Mouse (Mus musculus) heart, embryonic 14.5 days (tissue): ENCODE data around the gene Gse1. TPM values are rescaled to one million over a fixed set of nuclear protein-coding genes. Genes with fewer than 3 reads are reported as not detected.

ENCODE experiments used
- ATAC-seq: fragments of 200-750 bp; cut with Nextera tagmentation; 2 replicates; pipeline ENCODE4 v1.8.0; 2017; ENCODE audit warnings: low read depth, moderate TSS enrichment; ENCODE audit not compliant: insufficient number of reproducible peaks, insufficient read depth, low FRiP score
- H3K27ac ChIP-seq, 2 experiments: fragments of 200-500 bp in 1 of 2; fragments of 300-500 bp in 1 of 2; sonication (generic) in 1 of 2; replicated peaks in 1 of 2; 2 replicates each; pipeline ENCODE4 v1.5.1; 2012 to 2014; ENCODE audit warnings: low read depth in 2 of 2, low read length in 2 of 2, control low read depth in 1 of 2, mild to moderate bottlenecking in 1 of 2, mixed read lengths in 1 of 2; ENCODE audit not compliant: control insufficient read depth in 1 of 2, insufficient read depth in 1 of 2
- H3K27me3 ChIP-seq: fragments of 300-500 bp; sonication (generic); 2 replicates; pipeline ENCODE4 v1.6.1; 2014; ENCODE audit warnings: mild to moderate bottlenecking, low read length, control low read depth; ENCODE audit not compliant: control insufficient read depth, insufficient read depth
- H3K36me3 ChIP-seq: fragments of 300-500 bp; sonication (generic); 2 replicates; pipeline ENCODE4 v1.6.1; 2014; ENCODE audit warnings: mild to moderate bottlenecking, control low read depth, low read length, mixed read lengths; ENCODE audit not compliant: control insufficient read depth, insufficient read depth
- H3K4me1 ChIP-seq, 2 experiments: fragments of 200-500 bp in 1 of 2; fragments of 300-500 bp in 1 of 2; sonication (generic) in 1 of 2; 2 replicates each; pipeline ENCODE4 v1.6.1; 2012 to 2014; ENCODE audit warnings: low read length in 2 of 2, control low read depth in 1 of 2, mixed read lengths in 1 of 2; ENCODE audit not compliant: control insufficient read depth in 2 of 2, insufficient read depth in 2 of 2
- H3K4me2 ChIP-seq: fragments of 300-500 bp; sonication (generic); 2 replicates; pipeline ENCODE4 v1.6.1; 2014; ENCODE audit warnings: mild to moderate bottlenecking, low read length
- H3K4me3 ChIP-seq, 2 experiments: fragments of 200-500 bp in 1 of 2; fragments of 300-500 bp in 1 of 2; sonication (generic) in 1 of 2; 2 replicates each; pipeline ENCODE4 v1.5.1; 2012 to 2014; ENCODE audit warnings: low read length in 2 of 2, mild to moderate bottlenecking in 2 of 2, control low read depth in 1 of 2, low read depth in 1 of 2, moderate library complexity in 1 of 2; ENCODE audit not compliant: control insufficient read depth in 1 of 2, insufficient read depth in 1 of 2
- H3K9ac ChIP-seq: fragments of 300-500 bp; sonication (generic); 2 replicates; pipeline ENCODE4 v1.6.1; 2014; ENCODE audit warnings: mild to moderate bottlenecking, low read length
- H3K9me3 ChIP-seq: fragments of 300-500 bp; sonication (generic); 2 replicates; pipeline ENCODE4 v1.6.1; 2016; ENCODE audit warnings: low read length, control low read depth; ENCODE audit not compliant: control insufficient read depth
- WGBS: fragments of 180-500 bp; shearing (Covaris S2); extraction: QIAGEN DNeasy Blood & Tissue Kit; methylation state at CpG from one replicate; pipeline ENCODE4 v1.1.7; 2014; 5-methylcytosine and 5-hydroxymethylcytosine counted together
- polyA plus RNA-seq: library from polyadenylated mRNA; unstranded; fragments of >200 nt; fragmentation: Nextera tagmentation; extraction: Ambion mirVana; gene quantifications from 2 replicates; pipeline ENCODE4 v1.2.1, GENCODE M21; 2014

The Gse1 gene
- polyA plus RNA-seq, 1 experiment from 2014 or later, result 12.2 TPM

DNA sequence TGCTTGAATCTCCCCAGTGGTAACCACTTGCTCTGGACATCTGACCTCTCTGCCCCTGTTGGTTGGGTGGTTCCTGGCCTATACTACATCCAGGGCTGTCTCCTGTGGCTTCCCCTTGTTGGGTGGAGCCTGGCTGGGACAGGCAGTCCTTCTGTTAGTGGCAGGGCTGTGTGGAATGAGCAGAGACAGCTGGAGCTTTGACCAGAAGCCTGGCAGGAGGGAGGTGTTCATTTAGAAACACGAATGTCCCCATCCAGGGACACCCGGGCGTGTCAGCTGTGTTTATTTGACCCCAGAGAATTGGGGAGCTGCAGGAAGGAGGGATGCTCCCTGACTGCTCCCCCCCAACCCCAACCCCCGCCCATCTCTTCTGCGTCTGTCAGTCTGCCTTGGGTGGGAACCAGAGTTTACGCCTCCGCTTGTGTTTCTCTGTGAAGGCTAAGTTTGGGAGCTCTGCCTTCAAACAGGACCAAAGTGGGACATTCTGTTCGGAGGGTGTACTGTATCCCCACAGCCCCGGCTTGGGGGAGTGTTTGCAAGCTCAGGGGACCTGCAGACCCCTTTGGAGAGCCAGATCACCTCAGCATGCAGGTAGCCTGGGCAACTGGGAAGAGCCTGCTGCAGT lies 23.3 kb downstream of the Gse1 start:
- H3K27me3 ChIP-seq, result no peaks in the 10 kb centered on the region
- H3K27ac ChIP-seq, result no peak overlapping the region
- H3K4me1 ChIP-seq, result peaks cover 17% of the 10 kb centered on the region in 2 experiments
- H3K36me3 ChIP-seq, result no peaks in the 10 kb centered on the region
- H3K4me2 ChIP-seq, result no peak overlapping the region
- H3K9me3 ChIP-seq, result peaks cover 7% of the 10 kb centered on the region
- WGBS, result 66% methylated on average over 9 of the region's 9 CpGs
- no peak for ATAC-seq
- no peak overlapping the region for H3K9ac ChIP-seq
- H3K4me3 ChIP-seq, result no peak overlapping the region

DNA sequence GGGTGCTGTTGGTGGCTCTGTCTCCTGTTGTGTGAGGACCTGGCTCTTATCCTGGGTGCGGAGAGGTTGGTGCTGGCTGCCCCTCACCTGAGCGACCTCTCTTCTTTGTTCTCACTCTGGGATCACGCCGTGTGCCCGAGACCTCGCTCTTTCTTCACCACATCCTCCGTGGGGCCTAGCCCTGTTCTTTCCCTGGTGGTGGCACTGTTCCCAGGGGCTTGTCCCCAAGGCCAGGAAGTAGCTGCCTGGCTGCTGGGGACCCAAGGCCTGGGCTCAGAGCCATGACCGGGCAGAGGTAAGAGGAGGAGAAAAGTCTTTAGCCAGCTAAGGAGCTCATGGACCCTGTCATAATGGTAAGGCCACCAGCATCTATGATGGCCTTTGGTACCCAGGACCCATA lies 25.4 kb downstream of the Gse1 start:
- no peaks in the 10 kb centered on the region for H3K9me3 ChIP-seq
- no peaks in the 10 kb centered on the region for H3K36me3 ChIP-seq
- WGBS, result 69% methylated on average over 8 of the region's 8 CpGs
- no peak for ATAC-seq
- no peaks in the 10 kb centered on the region for H3K27me3 ChIP-seq
- no peak overlapping the region for H3K27ac ChIP-seq
- no peak overlapping the region for H3K4me2 ChIP-seq
- H3K4me1 ChIP-seq, result peaks cover 20 to 25% of the 10 kb centered on the region in 2 experiments
- H3K9ac ChIP-seq, result no peak overlapping the region
- H3K4me3 ChIP-seq, result no peak overlapping the region

DNA sequence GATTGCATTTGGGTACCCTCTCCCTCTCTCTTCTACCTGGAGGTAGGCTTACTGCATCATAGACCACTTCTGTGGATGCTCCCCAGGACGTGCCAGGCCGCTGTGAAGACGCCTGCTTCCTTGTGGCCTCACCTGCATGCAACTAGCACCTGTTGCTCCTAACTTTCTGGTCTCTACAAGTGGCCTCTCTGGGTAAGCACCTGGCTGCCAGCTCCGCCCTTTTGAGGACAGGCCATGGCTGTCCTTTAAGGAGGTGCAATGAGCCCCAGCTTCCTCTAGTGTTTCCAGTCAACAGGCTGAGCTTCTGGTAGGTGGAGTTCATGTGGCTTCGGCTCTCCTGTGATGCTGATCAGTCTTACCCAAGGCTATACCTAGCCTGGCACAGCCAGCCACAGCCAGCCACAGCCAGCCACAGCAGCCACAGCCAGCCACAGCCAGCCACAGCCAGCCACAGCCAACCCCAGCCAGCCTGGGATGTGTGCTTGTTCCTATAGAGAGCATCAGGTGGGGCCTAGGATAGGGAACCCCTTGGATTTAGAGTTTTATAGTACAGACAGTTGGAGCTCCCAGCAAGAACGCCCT lies 27.2 kb downstream of the Gse1 start:
- no peaks in the 10 kb centered on the region for H3K9me3 ChIP-seq
- peaks cover 18 to 23% of the 10 kb centered on the region in 2 experiments for H3K4me1 ChIP-seq
- 92% methylated on average over 6 of the region's 6 CpGs for WGBS

DNA sequence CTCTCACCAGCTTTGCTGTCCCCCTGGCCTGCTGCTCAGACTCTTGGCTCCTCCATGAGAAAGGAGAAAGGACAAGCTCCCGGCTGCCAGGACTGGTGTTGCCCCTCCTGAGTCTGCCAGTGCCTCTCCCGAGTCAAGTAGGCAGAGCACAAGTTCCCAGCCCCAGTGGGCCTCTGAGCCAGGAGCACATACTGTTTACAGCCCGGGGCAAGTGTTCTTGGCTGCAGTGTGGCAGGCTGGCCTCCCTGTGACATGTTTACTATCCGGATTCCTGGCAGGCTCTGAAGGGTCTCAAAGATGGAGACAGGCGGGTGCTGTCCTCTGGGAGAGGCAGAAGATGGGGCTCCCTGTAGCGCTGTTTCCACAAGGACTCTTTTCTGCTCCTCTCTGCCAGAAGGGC lies 28.7 kb downstream of the Gse1 start:
- Histone ChIP-seq H3K27ac (peak overlapping the region in 1 of 2 experiments; percentile 4; a peak in 1 of 4 replicates), H3K27me3 (0 out of 2 replicates have a peak, but pooled peaks cover 4% of the 10 kb centered on the region), H3K4me3 (no peak overlapping the region), H3K9ac (0 out of 2 replicates have a peak overlapping the region, but pooled peaks have one; percentile 49), H3K36me3 (no peaks in the 10 kb centered on the region), H3K9me3 (no peaks in the 10 kb centered on the region), H3K4me1 (peaks cover 9 to 14% of the 10 kb centered on the region in 2 experiments), H3K4me2 (no peak overlapping the region)
- ATAC-seq, result no peak
- 40% methylated on average over 6 of the region's 6 CpGs for WGBS

More for the DNA sequence above, 27.2 kb downstream of the Gse1 start:
- Histone ChIP-seq H3K27ac (no peak overlapping the region), H3K4me2 (no peak overlapping the region), H3K36me3 (no peaks in the 10 kb centered on the region), H3K4me3 (no peak overlapping the region), H3K9ac (no peak overlapping the region), H3K27me3 (no peaks in the 10 kb centered on the region)
- no peak for ATAC-seq

DNA sequence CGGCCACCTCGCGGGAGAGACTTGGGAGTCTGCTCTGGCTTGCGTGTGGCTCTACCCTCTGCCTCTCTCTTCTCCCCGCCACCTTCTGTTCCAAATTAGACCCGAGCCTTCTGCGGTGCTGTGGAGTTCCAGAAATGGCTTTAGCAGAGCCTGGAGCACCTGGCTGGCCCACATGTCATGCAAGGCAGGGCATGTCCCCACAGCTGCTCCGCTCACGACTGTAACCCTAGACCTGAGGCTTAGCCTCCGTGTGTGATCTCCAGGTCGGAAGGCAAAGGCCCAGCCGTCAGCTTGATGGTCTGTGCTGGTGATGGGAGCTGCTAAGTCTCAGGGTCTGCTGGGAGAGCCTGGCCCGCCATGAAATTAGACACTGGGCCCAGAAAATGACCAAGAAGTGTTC lies 30.9 kb downstream of the Gse1 start:
- Histone ChIP-seq H3K27ac (no peak overlapping the region), H3K9me3 (no peaks in the 10 kb centered on the region), H3K4me2 (no peak overlapping the region), H3K27me3 (0 out of 2 replicates have a peak, but pooled peaks cover 8% of the 10 kb centered on the region), H3K36me3 (no peaks in the 10 kb centered on the region), H3K9ac (no peak overlapping the region), H3K4me3 (no peak overlapping the region), H3K4me1 (peaks cover 9 to 16% of the 10 kb centered on the region in 2 experiments)
- no peak for ATAC-seq
- WGBS, result 91% methylated on average over 13 of the region's 13 CpGs

DNA sequence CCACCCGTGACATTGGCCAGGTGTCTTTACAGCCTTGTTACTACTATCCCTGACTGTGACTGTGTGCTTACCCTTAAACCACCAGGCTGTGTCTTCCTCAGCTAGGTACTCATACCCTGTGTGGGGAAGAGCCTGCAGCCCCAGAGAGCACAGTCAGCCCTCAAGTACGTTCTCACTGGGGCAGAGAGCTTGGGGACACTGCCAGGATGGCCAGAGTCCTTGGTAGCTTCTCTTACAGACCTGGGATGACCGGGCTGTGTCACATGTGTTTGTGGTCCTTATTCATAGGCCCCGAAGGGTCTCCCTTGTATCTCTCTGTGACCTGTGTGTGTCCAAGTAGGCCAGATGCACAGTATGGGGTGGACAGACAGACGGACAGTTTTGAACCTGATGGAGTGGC lies 32.4 kb downstream of the Gse1 start:
- peaks cover 18 to 30% of the 10 kb centered on the region in 2 experiments for H3K4me1 ChIP-seq
- no peak overlapping the region for H3K27ac ChIP-seq
- no peak overlapping the region for H3K9ac ChIP-seq
- 0 out of 2 replicates have a peak, but pooled peaks cover 8% of the 10 kb centered on the region for H3K27me3 ChIP-seq
- 85% methylated on average over 5 of the region's 5 CpGs for WGBS
- no peaks in the 10 kb centered on the region for H3K36me3 ChIP-seq
- no peak overlapping the region for H3K4me2 ChIP-seq
- H3K9me3 ChIP-seq, result no peaks in the 10 kb centered on the region
- ATAC-seq, result no peak
- no peak overlapping the region for H3K4me3 ChIP-seq

DNA sequence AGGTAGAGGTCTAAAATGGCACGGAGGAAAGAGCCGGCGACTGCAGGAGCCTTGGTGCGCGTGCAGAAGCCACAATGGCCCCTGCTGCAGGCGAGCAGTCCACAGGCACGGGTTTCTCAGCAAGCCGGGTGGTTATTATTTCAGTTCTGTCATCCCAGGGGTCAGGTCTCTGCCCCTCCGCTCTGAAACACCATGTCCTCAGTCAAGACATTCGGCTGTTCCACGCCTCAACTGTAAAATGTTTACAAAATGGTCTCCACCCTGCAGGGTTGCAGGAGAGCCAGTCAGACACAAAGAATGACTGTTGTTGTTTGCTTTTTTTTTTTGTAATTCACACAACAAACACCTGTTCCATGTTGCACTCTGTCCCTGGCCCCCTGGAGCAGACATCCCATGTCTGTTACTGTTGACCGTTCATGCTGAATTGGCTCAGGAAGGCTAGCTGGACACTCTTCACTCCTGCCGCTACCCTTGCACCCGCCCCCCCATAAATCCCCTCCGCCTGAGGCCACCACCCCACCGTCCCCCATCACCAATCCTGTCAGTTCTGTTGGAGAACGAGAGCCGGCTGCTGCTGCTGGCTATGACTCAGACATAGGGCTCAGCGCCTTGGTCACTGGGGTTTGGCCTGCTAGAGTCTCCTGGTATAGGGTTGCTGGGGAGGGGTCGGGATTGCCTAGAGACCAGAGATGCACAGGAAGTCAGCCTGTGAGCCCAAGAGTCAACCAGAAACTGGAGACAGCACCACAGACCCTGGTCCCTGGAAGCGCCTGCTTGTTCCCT lies 33.3 kb downstream of the Gse1 start:
- WGBS, result 57% methylated on average over 21 of the region's 21 CpGs
- 0 out of 2 replicates have a peak, but pooled peaks cover 8% of the 10 kb centered on the region for H3K27me3 ChIP-seq
- H3K27ac ChIP-seq, result no peak overlapping the region
- no peak for ATAC-seq
- H3K9ac ChIP-seq, result no peak overlapping the region
- H3K9me3 ChIP-seq, result no peaks in the 10 kb centered on the region
- no peak overlapping the region for H3K4me3 ChIP-seq
- H3K4me1 ChIP-seq, result peaks cover 18 to 30% of the 10 kb centered on the region in 2 experiments
- H3K4me2 ChIP-seq, result no peak overlapping the region
- H3K36me3 ChIP-seq, result no peaks in the 10 kb centered on the region
